Mouse (Mus musculus): ENCODE measurements around the gene Aatk.

DNA sequence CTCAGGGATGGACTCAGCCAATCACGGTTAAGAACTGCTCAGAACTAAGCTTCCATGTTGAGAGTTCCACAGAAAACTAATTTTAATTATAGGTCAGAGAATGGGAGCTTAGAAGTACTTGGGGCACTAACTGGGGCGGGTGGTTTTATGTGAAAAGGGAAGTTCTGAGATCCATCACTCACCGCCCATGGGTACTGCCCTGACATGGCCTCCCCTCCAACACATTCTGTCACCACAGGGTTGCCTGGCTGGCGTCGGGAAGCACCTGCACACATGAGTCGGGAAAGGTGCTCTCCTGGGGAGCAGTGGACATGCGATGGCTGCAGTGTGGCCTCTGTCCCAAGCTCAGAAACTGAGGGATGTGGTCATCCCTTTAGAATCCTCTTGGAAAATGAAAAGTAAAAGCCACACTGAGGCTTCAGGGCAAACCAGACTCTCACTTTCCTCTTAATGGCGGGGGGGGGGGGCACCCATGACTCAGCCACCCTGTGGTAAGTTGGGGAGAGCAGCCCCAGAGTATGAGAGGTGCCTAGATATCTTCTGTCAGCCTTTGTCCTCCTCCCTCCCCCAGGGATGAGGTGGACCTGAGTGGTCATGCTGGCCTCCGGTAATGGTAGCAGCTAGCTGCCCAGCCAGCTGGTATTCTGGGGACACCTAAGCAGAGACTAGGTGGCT, 60.1 kb downstream of the Aatk start:
- TF ChIP-seq HCFC1 (IDR thresholded peaks at IDR 0.05; ENCODE audit: borderline replicate concordance, insufficient read depth, low read length) (no peak), CHD2 (IDR thresholded peaks at IDR 0.05; ENCODE audit: low read depth, low read length) (no peak), ZNF384 (IDR thresholded peaks at IDR 0.05; ENCODE audit: low read depth, low read length) (no peak)

All from ES-E14 (cell line).